In the genomic region with DNA sequence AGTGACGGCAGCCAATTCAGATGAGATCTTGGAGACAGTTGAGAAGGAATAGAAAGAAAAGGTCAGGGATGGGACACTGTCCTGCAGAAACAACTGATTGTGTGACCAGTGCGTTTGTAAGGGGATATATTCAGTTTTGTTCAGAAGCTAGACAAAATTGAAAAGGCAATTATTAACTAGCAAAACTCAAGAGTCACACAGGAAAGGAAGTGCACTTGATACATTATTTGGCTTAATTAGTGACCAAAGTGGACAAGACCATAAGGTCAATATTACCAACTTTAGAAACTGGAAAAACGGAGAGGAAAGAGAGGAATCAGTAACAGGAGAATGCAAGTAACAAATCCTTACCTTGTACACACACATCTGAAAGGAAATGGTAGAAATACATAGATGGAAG, we compare ENCODE assay signal across 22 mouse cellular contexts. TPM values are rescaled to one million over a fixed set of nuclear protein-coding genes. Genes with fewer than 3 reads are reported as not detected.
DNase-seq lines count a peak whose midpoint lies in the region; ATAC-seq lines count a peak whose summit lies in the region.
"Had no signal": no experiment of that assay in that cellular context is flagged by ENCODE, and none has a peak within 500 bp of the region (broad histone marks: within the 10 kb centered on the region; RNA-seq: fewer than 3 reads in every experiment).

No protein-coding gene starts in this region.

- no peaks in the 10 kb centered on the region for H3K9me3 ChIP-seq in kidney, embryonic 16.5 days (ENCODE audit: low read length)
- H3K9me3 ChIP-seq in liver, embryonic 16.5 days (replicated peaks; ENCODE audit: control insufficient read depth, low read length), result no peaks in the 10 kb centered on the region
- no peaks in the 10 kb centered on the region for H3K9me3 ChIP-seq in liver, embryonic 11.5 days (ENCODE audit: control insufficient read depth, low read length)
- H3K9me3 ChIP-seq: embryonic facial prominence, embryonic 13.5 days; embryonic facial prominence, embryonic 15.5 days; forebrain, embryonic 10.5 days; forebrain, embryonic 12.5 days had no signal

- no peak overlapping the region for H3K4me3 ChIP-seq in kidney, embryonic 16.5 days (ENCODE audit: low read length)
- H3K4me3 ChIP-seq in liver, embryonic 16.5 days (ENCODE audit: low read depth, low read length), result no peak overlapping the region
- H3K4me3 ChIP-seq in liver, embryonic 11.5 days (ENCODE audit: low read depth, low read length), result no peak overlapping the region
- H3K4me3 ChIP-seq: embryonic facial prominence, embryonic 13.5 days; embryonic facial prominence, embryonic 15.5 days; erythroblast, embryonic 14.5 days; forebrain, embryonic 10.5 days; forebrain, embryonic 12.5 days had no signal

- 65% methylated on average over 3 of the region's 3 CpGs for WGBS in kidney, embryonic 16.5 days
- WGBS in liver, embryonic 16.5 days (ENCODE audit: insufficient replicate concordance), result 65% methylated on average over 3 of the region's 3 CpGs
- 79% methylated on average over 3 of the region's 3 CpGs for WGBS in liver, embryonic 11.5 days

- no peak for ATAC-seq in kidney, embryonic 16.5 days (ENCODE audit: low FRiP score, low TSS enrichment)
- no peak for ATAC-seq in liver, embryonic 16.5 days (ENCODE audit: low read depth)
- ATAC-seq in liver, embryonic 11.5 days (replicated peaks; ENCODE audit: low FRiP score), result no peak
- ATAC-seq: forebrain, embryonic 14.5 days had no signal

- no peak overlapping the region; the same call in 1 of the 2 replicates for H3K9ac ChIP-seq in kidney, embryonic 16.5 days (replicated peaks; ENCODE audit: low read length)
- no peak overlapping the region for H3K9ac ChIP-seq in liver, embryonic 16.5 days (ENCODE audit: low read depth, low read length)
- no peak overlapping the region for H3K9ac ChIP-seq in liver, embryonic 11.5 days (ENCODE audit: low read depth, low read length)
- H3K9ac ChIP-seq: embryonic facial prominence, embryonic 13.5 days; embryonic facial prominence, embryonic 15.5 days; forebrain, embryonic 12.5 days had no signal

- H3K27me3 ChIP-seq in kidney, embryonic 16.5 days (ENCODE audit: insufficient read depth, low read length), result no peaks in the 10 kb centered on the region
- H3K27me3 ChIP-seq in liver, embryonic 16.5 days (ENCODE audit: control insufficient read depth, insufficient read depth, low read depth, low read length), result no peaks in the 10 kb centered on the region
- H3K27me3 ChIP-seq in liver, embryonic 11.5 days (replicated peaks; ENCODE audit: control insufficient read depth, insufficient read depth, low read length), result no peaks in the 10 kb centered on the region
- H3K27me3 ChIP-seq: embryonic facial prominence, embryonic 13.5 days; embryonic facial prominence, embryonic 15.5 days; forebrain, embryonic 12.5 days had no signal

- peak; percentile 63 for DNase-seq in kidney, adult 9 months
- no peak for DNase-seq in kidney, postnatal 25 days
- no peak for DNase-seq in kidney, adult 11 months
- no peak for DNase-seq in liver, embryonic 11.5 days (ENCODE audit: low spot score)
- DNase-seq: adrenal gland, adult 2 months; adrenal gland, postnatal 10 days; adrenal gland, postnatal 25 days; cerebellum, adult 11 months; cerebellum, adult 18-20 months; cerebellum, adult 8-10 months; cerebellum, adult 9-11 months; cerebellum, postnatal 14 days; cerebellum, postnatal 36 days; embryo, embryonic 11 days had no signal

- H3K4me2 ChIP-seq in kidney, embryonic 16.5 days (replicated peaks; ENCODE audit: low read depth, low read length), result no peak overlapping the region
- H3K4me2 ChIP-seq in liver, embryonic 16.5 days (ENCODE audit: low read depth, low read length), result no peak overlapping the region; the same call in 1 of the 2 replicates
- no peak overlapping the region for H3K4me2 ChIP-seq in liver, embryonic 11.5 days
- H3K4me2 ChIP-seq: embryonic facial prominence, embryonic 13.5 days; embryonic facial prominence, embryonic 15.5 days; forebrain, embryonic 12.5 days had no signal

- H3K36me3 ChIP-seq in kidney, embryonic 16.5 days (ENCODE audit: insufficient read depth, low read length), result peaks cover 44% of the 10 kb centered on the region
- H3K36me3 ChIP-seq in liver, embryonic 16.5 days (ENCODE audit: control insufficient read depth, insufficient read depth), result peaks cover 7% of the 10 kb centered on the region
- peaks cover 25% of the 10 kb centered on the region for H3K36me3 ChIP-seq in liver, embryonic 11.5 days (ENCODE audit: control insufficient read depth, insufficient read depth, low read length)

- no peaks in the 10 kb centered on the region; the same call in 1 of the 2 replicates for H3K4me1 ChIP-seq in kidney, embryonic 16.5 days (ENCODE audit: insufficient read depth, low read length)
- H3K4me1 ChIP-seq in liver, embryonic 16.5 days (ENCODE audit: control insufficient read depth, low read depth, low read length), result no peaks in the 10 kb centered on the region; the same call in 1 of the 2 replicates
- H3K4me1 ChIP-seq in liver, embryonic 11.5 days (replicated peaks; ENCODE audit: control insufficient read depth, insufficient read depth, low read length), result no peaks in the 10 kb centered on the region
- H3K4me1 ChIP-seq: embryonic facial prominence, embryonic 13.5 days; forebrain, embryonic 10.5 days; forebrain, embryonic 12.5 days had no signal

- 0 out of 2 replicates have a peak overlapping the region, but pooled peaks have one; percentile 24 for H3K27ac ChIP-seq in kidney, embryonic 16.5 days (ENCODE audit: low read length)
- H3K27ac ChIP-seq in liver, embryonic 16.5 days (ENCODE audit: low read length), result peak overlapping the region; percentile 29; the same call in 1 of the 2 replicates
- H3K27ac ChIP-seq in liver, embryonic 11.5 days (ENCODE audit: low read depth, low read length), result no peak overlapping the region
- H3K27ac ChIP-seq: embryonic facial prominence, embryonic 13.5 days; embryonic facial prominence, embryonic 15.5 days; forebrain, embryonic 10.5 days; forebrain, embryonic 12.5 days had no signal

RNA-seq across cellular contexts. Expression of a gene that starts 26.8 kb away (rescaled TPM):
- 42.3 and 42.7 TPM in 2 replicates for polyA plus RNA-seq in kidney, embryonic 16.5 days (2015; fragmentation: Nextera tagmentation; extraction: Ambion mirVana)
- 10.5 and 10.6 TPM in 2 replicates for polyA plus RNA-seq in liver, embryonic 16.5 days (2015; fragmentation: Nextera tagmentation; extraction: Ambion mirVana)
- 24.6 and 26.5 TPM in 2 replicates for polyA plus RNA-seq in liver, embryonic 11.5 days (2014; fragmentation: Nextera tagmentation; extraction: Ambion mirVana)

RNA-seq across cellular contexts. Expression of a gene that starts 55.5 kb away (rescaled TPM):
- 441 and 462 TPM in 2 replicates for polyA plus RNA-seq in kidney, embryonic 16.5 days (2015; fragmentation: Nextera tagmentation; extraction: Ambion mirVana)
- 199 and 210 TPM in 2 replicates for polyA plus RNA-seq in liver, embryonic 16.5 days (2015; fragmentation: Nextera tagmentation; extraction: Ambion mirVana)
- 392 and 418 TPM in 2 replicates for polyA plus RNA-seq in liver, embryonic 11.5 days (2014; fragmentation: Nextera tagmentation; extraction: Ambion mirVana)
